Mouse (Mus musculus) thymus, postnatal 10 days (tissue): ENCODE results near the gene Gm5741.
"Not testable (repeated sequence)": the region's sequence is repeated elsewhere in the genome, so short reads cannot be mapped to it uniquely, and the experiment has no call there.

Source experiments
- DNase-seq, 2 experiments: peaks; one replicate each; pipeline ENCODE4 v3.0.0; 2021; ENCODE audit warnings: low spot score in 2 of 2

The Gm5741 gene

GRCm38 (mm10) chr8:85067982-85068381 is at the start of gene Gm5741:
Gm5741 (minus strand) TSS chr8:85067982.
- DNase-seq = no peak

DNA sequence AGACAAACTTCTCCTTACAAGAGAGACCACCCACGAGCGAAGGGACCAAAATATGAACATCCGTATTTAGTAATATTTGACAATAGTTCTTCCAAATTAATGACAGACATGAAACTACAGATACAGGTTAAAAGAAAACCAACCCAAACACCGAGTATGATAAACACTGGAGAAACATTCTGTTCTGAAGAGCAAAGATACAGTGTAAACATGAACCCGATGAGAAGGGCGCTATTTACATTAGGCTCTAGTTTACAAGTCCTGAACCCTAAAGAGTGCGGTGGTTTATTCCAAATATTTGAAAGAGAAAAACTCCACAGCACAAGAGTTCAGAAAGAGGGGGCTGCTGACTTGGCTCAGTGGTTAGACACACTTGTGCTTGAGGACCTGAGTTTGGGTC is 49.2 kb upstream of the Gm5741 start:
- no peak for DNase-seq

- DNase-seq = no peak
Observed at GRCm38 (mm10) chr8:85115501-85115900, 47.7 kb upstream of the Gm5741 start.

GRCm38 (mm10) chr8:85113241-85113640 is 45.5 kb upstream of the Gm5741 start:
- DNase-seq = no peak

DNA sequence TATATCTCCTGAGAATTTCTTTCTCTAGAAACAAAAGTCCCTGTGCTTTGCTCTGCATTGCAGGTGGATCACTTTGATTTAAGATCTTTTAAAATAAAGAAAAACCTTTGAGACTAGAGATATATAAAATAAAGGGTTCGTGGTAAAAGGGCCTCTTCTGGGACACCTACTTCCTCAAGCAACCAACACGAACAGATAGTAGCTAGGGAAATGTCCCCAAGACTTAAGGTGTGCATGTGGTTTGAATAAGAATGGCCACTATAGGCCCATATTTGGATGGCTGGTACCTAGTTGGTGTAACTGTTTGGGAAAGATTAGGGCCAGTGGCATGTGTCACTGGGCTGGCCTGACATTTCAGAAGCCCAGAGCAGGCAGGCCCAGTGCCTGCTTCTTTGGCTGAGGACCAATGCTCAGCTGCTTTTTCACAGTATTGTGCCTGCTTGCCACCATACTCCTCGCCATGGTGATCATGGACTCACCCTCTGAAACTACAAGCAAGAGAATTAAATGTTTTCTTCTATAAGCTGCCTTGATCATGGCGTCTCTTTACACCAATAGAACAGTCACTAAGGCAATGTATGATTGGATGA is 32.4 kb upstream of the Gm5741 start:
- DNase-seq = no peak

DNA sequence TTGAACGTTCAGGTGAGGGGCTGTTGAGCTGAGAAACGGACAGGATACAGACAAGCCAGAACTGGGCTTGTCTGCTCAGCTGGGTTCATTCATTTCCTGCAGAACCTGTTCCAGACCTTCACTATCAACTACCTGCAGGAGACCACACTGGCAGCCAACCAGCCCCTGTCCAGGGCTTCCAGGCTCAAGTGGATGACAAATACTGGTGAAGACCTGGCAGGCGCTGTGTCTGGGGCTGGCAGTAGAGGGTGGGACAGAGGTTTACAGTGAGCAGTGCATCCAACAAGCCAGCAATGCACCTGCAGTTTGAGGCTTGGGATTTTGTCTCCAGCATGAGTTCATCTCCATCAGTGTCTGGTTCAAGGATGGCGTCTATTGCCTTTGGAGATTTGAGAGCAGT is 29.1 kb upstream of the Gm5741 start:
- DNase-seq = no peak

GRCm38 (mm10) chr8:85096196-85096595 is 28.4 kb upstream of the Gm5741 start:
- no peak for DNase-seq

GRCm38 (mm10) chr8:85095566-85095965 is 27.8 kb upstream of the Gm5741 start:
- no peak for DNase-seq

- DNase-seq = no peak
Observed at GRCm38 (mm10) chr8:85095051-85095450, 27.3 kb upstream of the Gm5741 start.

- no peak for DNase-seq
Observed at GRCm38 (mm10) chr8:85091526-85092090, 23.8 kb upstream of the Gm5741 start.

- DNase-seq = no peak
Observed at GRCm38 (mm10) chr8:85090856-85091255, 23.1 kb upstream of the Gm5741 start.

- no peak for DNase-seq
Observed at GRCm38 (mm10) chr8:85088771-85089170, 21.0 kb upstream of the Gm5741 start.

DNA sequence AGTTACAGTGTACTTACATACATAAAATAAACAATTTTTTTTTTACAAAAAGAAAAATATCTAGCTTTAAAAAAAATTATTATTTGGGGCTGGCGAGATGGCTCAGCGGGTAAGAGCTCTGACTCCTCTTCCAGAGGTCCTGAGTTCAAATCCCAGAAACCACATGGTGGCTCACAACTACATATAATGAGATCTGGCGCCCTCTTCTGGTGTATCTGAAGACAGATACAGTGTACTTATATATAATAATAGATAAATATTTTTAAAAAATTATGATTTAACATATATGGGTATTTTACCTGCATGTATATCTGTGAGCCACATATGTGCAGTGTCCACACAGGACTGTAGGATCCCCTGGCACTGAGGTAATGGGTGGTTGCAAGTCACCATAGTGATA is 18.5 kb upstream of the Gm5741 start:
- no peak for DNase-seq

GRCm38 (mm10) chr8:85084633-85085032 is 16.9 kb upstream of the Gm5741 start:
- no peak for DNase-seq

DNA sequence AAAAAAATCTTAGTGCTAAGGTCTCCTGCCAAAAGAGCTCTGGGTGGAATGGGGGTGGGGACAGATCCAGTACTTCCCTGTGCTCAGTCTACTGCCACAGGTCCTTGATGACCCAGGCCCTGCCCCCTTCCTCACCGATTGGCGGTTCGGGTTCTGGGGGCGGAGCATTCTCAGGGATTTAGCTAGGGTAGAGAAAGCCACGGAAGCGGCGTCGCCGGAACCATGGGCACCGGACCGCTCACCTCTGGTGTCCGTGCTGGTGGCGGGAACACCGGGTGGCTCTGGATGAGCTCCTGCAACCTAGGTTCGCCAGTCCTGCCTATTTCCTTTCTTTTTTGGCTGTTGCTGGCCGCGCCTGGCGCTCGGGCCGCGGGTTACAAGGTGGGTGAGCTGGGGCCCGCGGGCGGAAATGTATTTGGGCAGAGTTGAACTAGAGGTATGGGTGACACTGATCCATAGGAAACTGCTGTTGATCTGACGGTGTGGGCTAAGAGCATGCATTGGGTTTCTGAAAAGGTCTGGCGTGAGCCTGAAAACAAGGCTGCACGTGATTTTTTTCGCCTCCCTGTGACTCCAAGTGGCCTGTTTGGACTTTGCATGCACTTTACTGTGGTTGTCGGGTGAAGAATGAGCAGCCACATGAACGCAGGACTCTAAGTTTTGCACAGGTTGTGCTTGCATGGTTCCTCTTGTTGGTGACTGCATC is 15.5 kb upstream of the Gm5741 start, which contains the start of gene Man2b1:
TSS of gene Man2b1 (plus strand) at position 163 of the 706 bp plus-strand sequence.
- peak; percentile 75 to 79 for DNase-seq

DNA sequence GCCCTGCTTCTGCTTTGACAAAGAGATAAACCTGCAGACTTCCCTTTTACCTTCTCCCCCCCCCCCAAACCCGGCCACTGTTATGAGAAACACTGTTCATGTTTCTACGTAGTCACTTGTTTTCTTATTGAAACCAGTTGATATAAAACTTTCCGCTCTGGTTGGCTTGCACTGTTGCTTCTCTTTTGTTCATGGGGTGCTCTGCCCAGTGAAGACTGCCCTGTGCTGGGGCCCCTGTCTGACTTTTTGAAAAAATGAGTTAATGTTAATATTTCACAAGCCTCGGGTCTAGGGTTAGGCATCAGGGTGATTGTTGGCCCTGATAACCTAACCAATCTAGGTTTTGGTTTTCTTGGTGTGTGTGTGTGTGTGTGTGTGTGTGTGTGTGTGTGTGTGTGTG is 14.4 kb upstream of the Gm5741 start:
- DNase-seq = not testable (repeated sequence)

- peak; percentile 62 to 72 for DNase-seq
Observed at GRCm38 (mm10) chr8:85081216-85081555, 13.4 kb upstream of the Gm5741 start, which contains the start of gene Wdr83. Wdr83 (minus strand) TSS chr8:85081306.

DNA sequence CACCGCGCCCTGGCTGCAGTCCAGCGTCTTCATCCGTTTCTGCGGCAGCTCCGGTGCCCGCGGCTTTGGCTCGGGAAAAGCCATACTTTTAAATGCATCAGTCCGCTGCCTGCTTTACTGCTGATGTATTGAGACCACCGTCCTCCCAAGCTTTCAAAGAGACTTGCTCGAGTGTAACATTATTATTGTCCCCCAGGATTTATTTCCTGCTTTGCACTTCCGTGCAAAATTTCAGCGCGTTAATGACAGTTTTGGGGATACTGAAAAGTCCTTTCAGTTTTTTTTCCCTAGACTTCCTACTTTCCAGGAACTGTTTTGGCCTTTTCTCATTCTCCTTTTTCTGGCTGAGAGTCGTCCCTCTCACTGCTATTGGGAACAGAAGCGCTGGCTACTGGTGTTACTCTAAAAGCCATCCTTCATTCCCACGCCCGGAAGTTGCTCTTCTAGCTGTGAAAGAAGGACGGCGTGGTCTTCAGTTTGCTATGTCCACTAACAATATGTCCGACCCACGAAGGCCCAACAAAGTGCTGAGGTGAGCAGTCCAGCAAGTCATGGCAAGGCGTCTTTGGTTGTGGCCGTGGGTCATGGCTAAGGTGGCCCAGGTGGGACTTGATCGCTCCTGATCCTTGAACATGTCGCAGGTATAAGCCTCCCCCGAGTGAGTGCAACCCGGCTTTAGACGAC is 12.9 kb upstream of the Gm5741 start, which contains the start of gene Wdr83os:
TSS of gene Wdr83os (plus strand) at position 209 of the 684 bp plus-strand sequence.
- DNase-seq = peak; percentile 31 to 55

DNA sequence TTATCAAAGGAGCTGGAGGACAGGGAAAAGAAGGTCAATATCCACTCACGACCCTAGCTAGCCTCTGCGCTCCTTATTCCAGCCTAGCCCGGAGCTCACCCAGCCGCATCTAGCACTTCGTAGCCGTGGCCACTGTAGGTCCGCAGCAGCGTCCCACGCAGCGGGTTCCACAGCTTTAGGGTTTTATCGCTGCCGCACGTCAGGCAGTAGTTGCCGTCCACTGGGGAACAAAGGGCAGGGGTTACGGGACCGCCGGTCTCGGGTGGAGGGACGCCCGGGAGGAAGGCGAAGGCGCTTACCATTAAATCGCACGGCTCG is 12.4 kb upstream of the Gm5741 start:
- DNase-seq = no peak

DNA sequence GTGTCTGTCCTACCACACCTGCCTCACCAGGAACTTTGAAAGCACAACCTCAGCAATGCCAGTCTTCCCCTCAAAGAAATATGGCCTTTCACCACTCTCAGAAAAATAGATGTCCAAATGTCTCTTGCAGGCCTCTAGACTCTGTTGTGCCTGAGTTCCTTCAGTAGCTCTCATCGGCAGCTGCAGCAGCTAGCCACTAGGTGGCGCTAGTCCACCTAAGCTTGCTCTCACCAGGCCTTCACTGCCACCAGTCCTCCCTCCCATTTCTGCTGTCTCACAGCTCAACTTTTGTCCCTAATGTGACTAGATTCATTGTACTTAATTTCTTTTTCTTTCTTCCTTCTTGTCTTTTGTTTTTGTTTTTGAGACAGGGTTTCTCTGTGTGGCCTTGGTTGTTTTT is 9.2 kb upstream of the Gm5741 start:
- DNase-seq = peak; percentile 60 to 78

GRCm38 (mm10) chr8:85076001-85076400 is 8.2 kb upstream of the Gm5741 start:
- no peak for DNase-seq

DNA sequence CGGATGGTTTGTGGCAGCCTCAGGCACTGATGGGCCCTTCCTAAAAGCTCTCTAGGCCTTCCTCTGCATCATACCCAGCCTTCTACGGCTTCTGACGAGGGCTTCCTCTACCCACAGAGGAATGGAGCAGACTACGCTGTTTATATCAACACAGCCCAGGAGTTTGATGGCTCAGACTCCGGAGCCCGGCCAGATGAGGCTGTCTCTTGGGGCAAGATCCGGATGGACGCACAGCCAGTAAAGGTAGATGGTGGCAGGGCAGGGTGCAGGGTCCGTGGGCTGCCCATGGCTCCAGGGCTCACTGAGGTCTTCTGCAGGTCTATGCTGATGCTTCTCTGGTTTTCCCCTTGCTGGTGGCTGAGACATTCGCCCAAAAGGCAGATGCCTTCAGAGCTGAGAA is 6.8 kb upstream of the Gm5741 start:
- DNase-seq = no peak

GRCm38 (mm10) chr8:85074167-85074566 is 6.4 kb upstream of the Gm5741 start:
- no peak for DNase-seq
